Mouse (Mus musculus) layer of hippocampus, postnatal 10 days (tissue): Measurements from ENCODE around the gene Tulp4. TPM values are rescaled to one million over a fixed set of nuclear protein-coding genes. Genes with fewer than 3 reads are reported as not detected.
A peak's percentile ranks its signal among the peaks of the same experiment; 100 is the strongest.

Experiments used
- DNase-seq, 2 experiments: peaks; one replicate each; pipeline ENCODE4 v3.0.0; 2021; ENCODE audit warnings: low spot score in 2 of 2
- long read RNA-seq: library from polyadenylated mRNA; stranded (forward); transcript quantifications from one replicate; pipeline ENCODE4 v2.0.0, GENCODE M21; 2023
- total RNA-seq, 2 experiments: library from RNA; stranded (reverse); gene quantifications; 2 replicates each; pipeline ENCODE4 v1.2.3; 2021

Gene Tulp4
- total RNA-seq = 100 to 1,000 TPM; 292 to 299 TPM
- long read RNA-seq, partial matches to known transcripts = 11 of 32 reads
- long read RNA-seq, other reads (novel, unspliced or antisense) = 19 of 32 reads

DNA sequence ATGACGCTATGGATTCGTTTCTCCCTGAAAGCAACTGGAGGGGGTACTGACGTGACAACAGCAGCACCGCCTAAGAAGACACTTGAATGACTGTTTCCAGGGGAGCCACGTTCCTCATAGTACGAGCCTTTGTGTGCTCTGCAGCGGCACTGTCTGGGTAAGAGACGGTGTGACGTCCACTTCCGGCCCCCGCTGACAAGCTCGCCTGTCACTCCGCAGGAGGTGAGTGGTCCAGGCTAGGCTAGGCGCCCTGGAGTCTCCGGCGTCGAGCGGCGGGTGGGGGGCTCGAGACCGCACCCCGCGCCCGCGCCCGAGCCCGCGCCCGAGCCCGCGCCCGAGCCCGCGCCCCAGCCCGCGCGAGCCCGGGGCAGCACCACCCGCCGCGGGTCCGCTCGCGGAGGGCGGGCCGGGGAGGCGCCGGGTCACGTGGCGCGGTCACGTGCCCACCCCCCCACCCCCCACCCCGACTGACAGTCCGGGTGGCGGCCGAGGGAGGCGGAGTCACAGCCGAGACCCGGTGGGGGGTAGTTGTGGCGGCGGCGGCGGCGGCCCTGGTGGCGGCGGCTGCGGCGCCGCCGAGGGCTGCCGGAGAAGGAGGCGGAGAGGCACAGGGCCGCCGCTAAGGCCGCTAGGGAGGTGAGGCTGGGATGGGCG lies at the start of gene Tulp4:
Gene Tulp4 (plus strand): TSS at position 77 of the 654 bp plus-strand sequence.
- peak; percentile 81 to 85 for DNase-seq

DNA sequence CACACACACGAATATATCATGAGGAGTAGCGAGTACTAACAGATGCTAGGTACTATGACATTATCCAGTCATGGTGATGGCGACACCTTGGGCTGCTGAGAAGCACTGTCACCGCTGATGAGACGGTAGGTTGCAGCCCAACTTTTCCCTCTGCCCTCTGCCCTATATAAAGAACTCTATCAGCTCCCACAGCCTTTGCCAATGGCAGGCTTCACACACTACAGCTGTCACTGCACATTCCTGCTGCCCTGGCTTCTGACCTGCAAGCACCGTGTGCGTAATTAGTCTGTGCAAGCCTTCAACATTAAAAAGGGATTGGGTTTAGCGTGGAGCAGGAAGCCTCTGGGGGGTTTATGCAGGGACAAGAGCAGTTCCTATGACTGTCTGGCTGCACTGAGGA lies 43.4 kb upstream of the Tulp4 start:
- DNase-seq = no peak

DNA sequence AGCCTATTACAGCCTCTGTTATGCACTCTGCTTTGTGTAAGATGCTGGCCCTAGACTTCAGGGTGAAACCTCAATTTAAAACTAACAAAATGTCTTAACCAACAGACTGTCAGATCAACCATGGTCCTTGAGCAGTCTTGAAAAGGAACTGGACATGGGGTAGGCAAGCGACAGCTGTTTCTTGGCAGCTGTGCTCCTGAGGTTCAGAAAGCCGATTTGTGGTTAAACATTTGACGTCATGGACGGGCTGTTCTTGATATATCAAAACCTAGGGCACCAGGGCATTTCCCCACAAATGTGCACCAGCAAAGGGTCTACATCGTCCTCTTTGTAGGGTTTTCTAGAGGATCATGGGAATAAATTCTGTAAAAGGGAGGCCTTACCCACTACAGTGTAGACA lies 42.7 kb upstream of the Tulp4 start:
- DNase-seq = no peak

DNA sequence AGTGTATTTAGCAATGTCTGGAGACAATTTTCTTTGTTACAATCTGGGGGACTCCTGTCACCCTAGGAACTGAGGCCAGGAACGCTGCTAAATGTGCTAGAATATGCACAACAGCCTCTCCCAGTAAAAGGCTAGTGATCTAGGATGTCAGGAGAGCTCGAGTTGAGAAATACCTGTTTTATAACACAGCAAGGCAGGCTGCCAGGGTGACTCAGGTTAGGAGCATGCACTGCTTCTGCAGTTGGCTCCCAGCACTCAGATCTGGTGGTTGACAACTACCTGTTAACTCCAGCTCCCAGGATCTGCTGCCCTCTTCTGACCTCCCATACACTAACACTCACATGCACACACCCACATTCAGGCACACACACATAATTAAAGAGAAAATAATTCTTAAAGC lies 40.2 kb upstream of the Tulp4 start:
- DNase-seq = no peak

DNA sequence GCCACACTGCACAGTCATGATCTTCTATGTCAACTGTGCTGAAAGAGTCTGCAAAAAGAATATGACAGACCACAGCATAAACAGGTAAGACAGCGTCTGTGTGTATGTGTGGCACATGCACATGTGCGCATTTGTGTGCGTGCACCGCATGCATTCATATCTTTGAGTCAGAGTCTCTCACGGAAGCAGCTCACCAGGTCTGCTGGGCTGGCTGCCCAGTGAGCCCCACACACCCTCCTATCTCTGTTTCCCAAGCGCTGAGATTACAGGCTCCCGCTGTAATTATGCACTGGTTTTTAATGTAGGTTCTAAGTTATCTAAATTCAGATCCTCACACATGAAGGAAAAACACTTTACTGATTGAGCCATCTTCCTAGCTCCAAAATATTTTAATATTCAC lies 38.6 kb upstream of the Tulp4 start:
- DNase-seq = no peak

DNA sequence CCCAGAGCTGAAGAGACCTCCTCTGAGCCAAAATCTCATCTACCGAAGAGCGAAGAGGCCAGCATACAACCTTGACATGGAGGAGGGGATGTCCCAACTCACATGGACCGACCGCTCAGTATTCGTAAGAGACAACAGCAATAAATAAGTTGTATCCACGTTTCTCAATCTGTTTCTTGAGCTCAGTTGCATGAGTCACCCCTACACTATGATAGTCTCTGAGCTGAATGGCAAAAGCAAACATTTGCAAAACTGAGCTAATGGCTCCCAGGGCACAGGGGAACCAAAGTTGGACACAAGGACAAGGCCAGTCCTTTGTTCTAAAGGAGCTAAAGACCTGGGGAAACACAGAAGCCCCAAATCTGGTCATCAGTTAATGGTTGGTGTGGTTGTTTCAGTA lies 36.4 kb upstream of the Tulp4 start:
- DNase-seq = no peak

DNA sequence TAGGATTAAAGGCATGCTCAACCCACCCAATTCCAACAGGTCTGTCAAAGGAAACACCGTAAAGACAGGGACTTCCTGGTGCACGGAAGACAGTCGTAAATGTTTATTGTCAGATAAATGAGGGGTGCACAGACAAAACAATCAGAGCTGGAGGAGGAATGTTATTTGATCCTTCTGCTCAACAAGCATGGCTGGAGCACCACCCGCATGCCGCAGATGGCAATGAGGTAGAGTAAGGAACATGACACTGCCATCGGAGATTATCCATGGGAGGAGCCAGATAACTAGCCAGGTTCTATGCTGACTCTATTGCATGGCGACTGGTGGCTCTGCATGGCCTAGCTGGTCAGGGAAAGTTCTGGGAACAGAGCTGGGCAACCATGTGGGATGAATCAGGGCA lies 32.8 kb upstream of the Tulp4 start:
- no peak for DNase-seq

DNA sequence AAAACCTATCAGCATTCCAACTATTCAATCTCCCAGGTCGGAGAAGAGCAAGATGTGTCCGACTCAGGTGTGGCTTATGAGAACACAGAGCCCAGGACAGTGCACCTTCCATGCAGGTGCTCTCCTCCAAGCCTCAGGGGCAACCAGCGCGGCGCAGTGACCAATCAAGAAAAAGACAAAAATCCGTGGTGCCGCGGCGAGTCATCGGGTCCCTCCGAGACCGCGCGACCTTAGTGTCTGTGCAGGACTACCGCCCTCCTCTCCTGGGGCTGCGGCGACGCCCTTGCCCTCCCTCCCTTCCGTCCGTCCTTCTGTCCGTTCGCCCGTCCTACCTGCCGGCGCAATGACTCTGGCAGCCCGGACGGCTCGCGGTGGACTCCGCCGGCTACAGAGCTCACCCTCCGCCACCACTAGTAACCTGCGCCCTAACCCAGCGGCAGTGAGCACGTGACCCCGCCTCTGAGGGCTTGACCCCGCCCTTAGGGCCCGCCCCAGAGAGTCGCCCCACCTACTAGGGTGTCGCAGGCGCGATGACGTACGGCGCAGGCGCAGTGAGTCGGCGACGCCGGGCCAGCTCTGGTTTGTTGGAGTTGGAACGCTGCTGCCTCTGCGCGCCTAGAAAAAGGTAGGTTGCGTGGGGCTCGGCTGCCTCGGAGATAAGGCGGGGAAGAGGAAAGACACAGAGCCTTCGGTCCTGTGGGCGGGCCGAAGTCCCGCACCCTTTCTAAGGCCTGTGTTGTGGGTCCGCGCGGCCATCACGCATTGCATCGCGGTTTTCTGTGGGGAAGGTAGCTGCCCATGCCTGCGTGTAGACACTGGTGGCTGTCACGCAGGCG lies 26.7 kb upstream of the Tulp4 start, which contains the start of the genes Serac1 and Gtf2h5:
Gene Serac1 (minus strand): TSS at position 455 of the 836 bp plus-strand sequence.
Gene Gtf2h5 (plus strand): TSS at position 500 of the 836 bp plus-strand sequence.
- peak; percentile 97 to 98 for DNase-seq

DNA sequence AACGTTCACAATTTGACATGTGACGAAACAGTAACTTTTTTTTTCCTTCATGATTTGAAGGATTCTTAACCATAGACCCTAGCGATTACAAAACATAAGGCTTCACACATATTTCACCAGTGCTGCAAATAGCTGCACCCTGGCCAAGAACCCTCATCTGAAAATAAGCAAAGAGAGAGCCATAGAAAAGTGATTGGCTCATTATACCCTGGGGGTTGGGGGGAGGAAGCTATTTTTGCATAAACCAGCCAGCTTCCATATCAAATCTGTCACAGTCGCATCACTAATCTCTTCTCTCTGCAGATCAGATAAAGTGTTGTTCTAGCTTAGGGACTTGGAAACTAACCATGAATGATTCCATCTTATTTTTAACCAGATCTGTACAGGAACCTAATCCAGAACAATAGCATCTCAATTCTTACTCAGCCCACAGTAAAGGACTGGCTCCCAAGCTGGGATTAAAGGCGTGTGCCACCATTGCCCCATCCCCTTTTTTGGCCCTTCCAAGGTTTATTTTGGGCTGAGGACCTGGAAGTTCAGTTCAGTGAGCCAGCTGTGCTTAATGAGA lies 22.8 kb upstream of the Tulp4 start:
- no peak for DNase-seq

DNA sequence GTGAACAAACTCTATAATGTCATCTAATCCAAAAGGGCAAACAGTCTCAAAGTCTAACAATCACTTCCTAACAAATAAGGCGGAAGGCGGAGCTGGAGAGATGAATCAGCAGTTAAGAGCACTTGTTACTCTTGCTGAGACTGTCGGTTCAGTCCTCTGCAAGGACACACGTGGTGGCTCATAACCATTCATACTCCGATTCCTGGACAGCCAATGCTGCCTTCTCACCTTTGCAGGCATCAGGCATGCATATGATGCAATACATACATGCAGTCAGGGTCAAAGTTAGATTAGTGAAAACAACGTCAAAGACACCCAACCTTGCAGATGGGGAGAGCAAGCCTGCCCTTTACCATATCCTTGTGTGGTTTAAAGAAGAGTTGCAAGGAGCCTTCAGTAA lies 14.6 kb upstream of the Tulp4 start:
- no peak for DNase-seq

DNA sequence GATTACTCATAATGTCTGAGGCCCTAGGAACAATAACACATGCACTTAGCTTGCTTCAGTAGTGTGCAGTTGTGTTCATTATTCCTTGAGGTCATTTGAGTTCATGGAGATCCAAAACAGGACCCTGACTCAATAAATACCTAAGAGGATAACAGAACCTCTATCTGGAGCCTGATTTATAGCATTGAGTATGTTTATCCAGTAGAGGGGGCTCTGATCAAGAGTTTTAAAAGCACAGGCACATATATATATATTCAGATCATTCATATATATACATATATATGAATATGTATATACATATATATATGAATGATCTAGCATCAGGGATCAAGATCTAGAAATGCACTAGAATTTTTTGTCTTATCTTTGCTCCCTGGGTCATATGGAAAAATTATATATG lies 10.7 kb upstream of the Tulp4 start:
- no peak for DNase-seq

DNA sequence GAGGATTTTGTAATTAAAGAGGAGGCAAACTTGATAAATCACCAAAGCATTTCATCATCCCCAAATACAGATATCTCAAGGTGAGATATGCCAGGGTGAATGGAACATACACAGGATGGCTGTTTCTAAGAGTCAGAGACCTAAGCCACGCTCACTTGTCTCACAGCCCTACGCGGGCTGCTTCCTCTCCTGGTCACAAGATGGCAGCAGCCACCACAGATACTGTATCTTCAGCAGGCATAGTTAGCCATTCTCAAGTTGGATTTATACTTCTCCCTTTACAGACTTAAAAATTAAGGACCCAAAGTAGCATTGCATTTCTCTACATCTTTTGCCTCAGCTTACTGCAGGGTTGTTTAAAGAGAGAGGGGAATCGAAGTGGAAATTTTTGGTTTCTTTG lies 8.4 kb upstream of the Tulp4 start:
- peak; percentile 60 to 69 for DNase-seq

DNA sequence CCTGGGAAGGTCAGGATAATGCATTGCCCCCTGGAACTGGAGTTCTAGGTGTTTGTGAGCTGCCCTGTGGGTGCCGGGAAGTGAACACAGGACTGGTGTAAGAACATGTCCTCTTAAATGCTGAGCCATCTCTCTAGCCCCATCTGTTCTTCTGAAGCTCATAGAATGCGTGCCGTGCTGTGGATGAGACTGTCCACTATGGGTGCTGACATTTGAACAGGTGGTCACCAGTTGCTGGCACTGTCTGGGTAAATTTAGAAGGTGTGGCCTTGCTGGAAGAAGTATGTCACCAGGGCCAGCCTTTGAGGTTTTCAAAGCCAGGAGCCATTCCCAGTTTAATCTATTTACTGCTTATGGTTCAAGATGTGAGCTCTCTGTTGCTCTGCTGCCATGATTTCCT lies 4.0 kb upstream of the Tulp4 start:
- no peak for DNase-seq

DNA sequence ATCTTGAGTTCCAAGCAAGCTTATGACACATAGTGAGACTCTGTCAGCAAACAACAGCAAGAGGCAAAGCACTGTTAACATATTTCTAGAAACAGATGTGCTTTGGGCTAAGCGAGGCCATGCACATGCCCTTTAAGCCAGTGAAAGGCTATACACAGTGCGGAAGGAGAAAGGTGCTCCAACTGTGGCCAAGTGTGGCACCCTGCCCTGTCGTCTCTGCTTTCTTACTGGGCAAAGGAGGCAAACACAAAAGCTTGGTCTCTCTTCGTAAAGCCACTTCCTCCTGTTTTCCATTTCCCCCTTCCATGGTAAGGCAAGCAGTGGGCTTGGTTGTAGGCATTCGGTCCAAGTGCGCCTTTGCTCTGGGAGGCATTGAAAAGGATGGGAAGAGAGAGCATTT lies 2.7 kb upstream of the Tulp4 start:
- DNase-seq = no peak

DNA sequence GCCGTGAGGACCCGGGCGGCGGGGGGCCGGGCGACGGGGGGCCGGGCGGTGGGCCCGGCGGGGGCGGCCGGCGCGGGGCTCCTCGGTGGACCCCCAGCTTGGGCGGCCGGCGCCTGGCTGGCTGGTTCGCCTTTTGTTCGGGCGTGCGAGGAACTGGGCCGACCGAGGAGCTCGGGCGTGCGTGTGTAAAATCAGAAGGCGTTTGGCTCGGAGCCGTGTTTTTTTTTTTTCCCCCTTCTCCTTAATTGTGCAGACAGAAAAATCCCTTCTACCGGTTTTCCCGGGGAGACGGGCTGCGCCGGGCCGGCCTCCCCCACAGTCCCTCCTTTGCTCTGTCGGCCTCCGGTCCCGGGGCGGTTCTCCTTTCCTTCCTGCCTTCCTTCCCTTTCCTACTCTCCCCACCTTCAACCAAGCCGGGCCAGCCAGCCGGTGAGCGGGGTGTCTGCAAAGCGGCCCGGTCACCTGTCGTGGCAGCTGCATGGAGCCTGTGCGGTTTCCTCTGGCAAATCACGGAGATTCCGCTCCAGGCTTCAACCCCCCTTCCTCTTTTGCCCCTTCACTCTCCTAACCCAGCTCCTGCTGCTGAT lies 871 bp downstream of the Tulp4 start:
- peak; percentile 57 to 75 for DNase-seq

DNA sequence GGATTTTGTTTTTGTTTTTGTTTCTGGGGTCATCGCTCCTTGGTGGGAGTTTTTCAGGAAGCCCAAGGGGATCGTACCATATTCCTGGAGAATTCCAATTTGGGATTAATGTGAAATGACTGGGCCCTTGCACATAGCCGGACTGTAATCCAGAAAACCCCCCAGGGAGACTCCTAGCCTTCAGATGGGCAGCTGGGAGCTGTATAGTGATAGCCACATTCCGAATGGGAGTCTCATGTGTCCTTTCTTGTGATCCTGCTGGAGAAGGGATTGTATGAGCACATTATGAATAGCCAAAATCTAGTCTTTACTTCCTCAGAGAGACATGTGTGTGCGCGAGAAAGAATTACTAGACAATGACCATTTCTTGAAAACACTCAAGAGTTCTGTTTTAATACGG lies 1.9 kb downstream of the Tulp4 start:
- DNase-seq = no peak

DNA sequence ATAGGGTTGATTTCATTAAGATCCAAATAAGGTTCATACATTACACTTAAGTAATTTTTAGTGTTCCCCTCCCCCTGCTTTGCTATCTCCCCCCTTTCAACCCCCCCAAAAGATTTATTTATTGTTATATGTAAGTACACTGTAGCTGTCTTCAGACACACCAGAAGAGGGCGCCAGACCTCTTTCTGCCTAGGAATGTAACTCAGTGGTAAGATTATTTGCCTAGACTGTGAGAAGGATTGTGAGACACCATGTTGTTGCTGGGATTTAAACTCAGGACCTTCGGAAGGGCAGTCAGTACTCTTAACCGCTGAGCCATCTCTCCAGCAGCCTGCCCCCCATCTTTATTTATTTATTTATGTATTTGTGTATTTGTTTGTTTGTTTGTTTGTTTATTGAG lies 4.7 kb downstream of the Tulp4 start:
- peak in 1 of 2 experiments; percentile 55 for DNase-seq

DNA sequence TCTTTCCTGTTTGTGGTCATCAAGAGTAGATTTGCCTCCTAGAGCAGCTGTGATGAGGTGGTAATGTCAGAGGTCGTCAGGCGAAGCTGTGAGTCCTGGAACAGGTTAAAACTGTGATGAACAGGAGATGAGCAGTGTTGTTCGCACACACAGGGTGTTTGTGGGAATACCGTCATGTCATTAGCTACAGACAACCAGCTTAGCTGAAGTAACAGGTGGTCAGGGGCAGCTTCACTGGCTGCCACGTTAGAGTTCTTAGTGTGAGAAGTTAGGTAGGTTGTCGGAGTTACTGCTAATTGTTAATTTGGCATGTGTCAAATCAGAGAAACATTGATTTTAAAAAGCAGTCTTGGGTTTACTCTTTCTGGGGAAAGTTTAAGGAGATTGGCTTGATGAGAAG lies 7.4 kb downstream of the Tulp4 start:
- no peak for DNase-seq

DNA sequence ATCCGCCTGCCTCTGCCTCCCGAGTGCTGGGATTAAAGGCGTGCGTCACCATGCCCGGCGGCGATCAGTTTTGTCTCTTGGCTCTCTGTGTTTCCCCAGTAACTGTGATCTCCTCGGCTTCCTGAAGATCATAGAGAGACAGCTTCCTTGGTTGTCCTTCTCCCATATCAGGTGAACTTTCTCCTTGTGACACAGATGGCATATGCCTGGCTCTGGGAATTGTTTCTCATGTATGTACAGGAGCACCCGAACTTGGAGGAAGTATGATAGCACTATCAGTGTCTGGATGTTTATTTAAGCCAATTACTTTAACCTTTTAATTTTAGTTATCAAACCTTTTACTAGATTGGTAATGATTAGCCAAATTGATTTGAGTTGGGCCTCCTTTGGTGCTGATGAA lies 8.8 kb downstream of the Tulp4 start:
- no peak for DNase-seq

DNA sequence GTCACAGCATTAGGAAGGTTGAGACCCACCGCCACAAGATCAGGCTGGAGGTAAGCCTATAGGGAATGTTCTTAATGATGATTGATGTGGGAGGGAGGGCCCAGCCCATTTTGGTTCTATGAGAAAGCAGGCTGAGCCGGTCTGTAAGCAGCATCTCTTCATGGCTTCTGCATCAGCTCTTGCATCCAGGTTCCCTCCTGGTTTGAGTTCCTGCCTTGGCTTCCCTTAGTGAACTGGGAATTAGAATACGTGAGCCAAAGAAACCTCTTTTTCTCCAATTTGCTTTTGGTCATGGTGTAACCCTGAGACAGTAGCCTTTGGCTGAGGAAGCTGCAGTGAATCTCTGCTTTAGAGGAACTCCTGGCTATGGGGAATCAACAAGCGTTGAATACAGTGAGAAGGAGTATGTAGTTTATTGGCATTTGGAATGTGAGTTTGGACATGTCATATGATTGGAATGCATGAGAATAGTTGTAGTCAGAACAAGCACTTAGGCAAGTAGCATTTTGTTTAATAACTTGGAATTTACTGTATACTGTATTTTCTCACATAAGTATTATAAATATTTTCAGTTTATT lies 11.0 kb downstream of the Tulp4 start:
- DNase-seq = no peak

DNA sequence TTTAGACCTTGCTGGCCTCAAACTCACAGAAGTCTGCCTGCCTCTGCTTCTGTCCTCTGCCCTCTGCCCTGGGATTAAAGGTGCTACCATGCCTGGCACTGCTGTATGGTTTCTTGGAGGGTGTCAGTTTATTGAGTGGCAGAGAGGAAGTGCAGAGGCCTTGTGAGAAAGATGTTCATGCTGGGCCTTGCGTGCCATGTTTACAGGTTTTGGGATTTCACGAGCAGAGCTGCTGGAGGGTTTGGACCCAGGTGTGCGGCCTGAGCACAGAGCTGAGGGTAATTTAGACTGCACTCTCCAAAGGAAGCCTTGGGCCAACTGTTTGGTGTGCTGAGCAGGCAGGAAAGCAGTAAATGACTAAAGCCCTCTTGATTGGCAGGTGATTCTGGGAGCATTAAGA lies 11.7 kb downstream of the Tulp4 start:
- DNase-seq = no peak
